Mouse (Mus musculus) bone marrow, adult 2 months (tissue): Measurements from ENCODE around the gene Platr17.

ENCODE experiments used
- CTCF ChIP-seq: fragments of 200-500 bp; IDR thresholded peaks from 2 replicates; pipeline ENCODE4 v1.5.1; 2011; ENCODE audit warnings: low read length, control low read depth; ENCODE audit not compliant: control insufficient read depth, insufficient read depth
- POLR2A ChIP-seq: fragments of 200-500 bp; IDR thresholded peaks from 2 replicates; pipeline ENCODE4 v1.6.1; 2011; ENCODE audit warnings: low read depth, mild to moderate bottlenecking, control low read depth, low read length, borderline replicate concordance; ENCODE audit not compliant: control insufficient read depth

GRCm38 (mm10) chr17:33865330-33866030 is 39.5 kb upstream of the Platr17 start:
- TF ChIP-seq POLR2A, result no peak
- peak; percentile 70 for TF ChIP-seq CTCF
